Mouse (Mus musculus) forebrain, embryonic 13.5 days (tissue): ENCODE measurements at regions not wholly inside any gene's neighbourhood (a gene's known extent, or its start where the extent isn't known, plus 50 kb on each side); places are given as distances from the start of the nearest gene placed in this dataset.

ENCODE experiments used
- ATAC-seq: fragments of 200-750 bp; cut with Nextera tagmentation; 2 replicates; pipeline ENCODE4 v1.8.0; 2017
- H3K27ac ChIP-seq: fragments of 300-500 bp; sonication (generic); 2 replicates; pipeline ENCODE4 v1.5.1; 2015; ENCODE audit warnings: inconsistent platforms, mild to moderate bottlenecking, moderate library complexity
- H3K27me3 ChIP-seq: fragments of 300-500 bp; sonication (generic); 2 replicates; pipeline ENCODE4 v1.6.1; 2015; ENCODE audit warnings: mild to moderate bottlenecking, inconsistent platforms
- H3K36me3 ChIP-seq: fragments of 300-500 bp; sonication (generic); 2 replicates; pipeline ENCODE4 v1.6.1; 2015; ENCODE audit warnings: mild to moderate bottlenecking, inconsistent platforms; ENCODE audit not compliant: poor library complexity, severe bottlenecking
- H3K4me1 ChIP-seq: fragments of 300-500 bp; sonication (generic); 2 replicates; pipeline ENCODE4 v1.6.1; 2015; ENCODE audit warnings: inconsistent platforms
- H3K4me2 ChIP-seq: fragments of 300-500 bp; sonication (generic); 2 replicates; pipeline ENCODE4 v1.6.1; 2015; ENCODE audit warnings: inconsistent platforms, mild to moderate bottlenecking, moderate library complexity
- H3K4me3 ChIP-seq: fragments of 300-500 bp; sonication (generic); 2 replicates; pipeline ENCODE4 v1.5.1; 2015; ENCODE audit warnings: mild to moderate bottlenecking, inconsistent platforms
- H3K9ac ChIP-seq: fragments of 300-500 bp; sonication (generic); 2 replicates; pipeline ENCODE4 v1.6.1; 2015; ENCODE audit warnings: mild to moderate bottlenecking, inconsistent platforms
- H3K9me3 ChIP-seq: fragments of 300-500 bp; sonication (generic); replicated peaks from 2 replicates; pipeline ENCODE4 v1.6.1; 2016; ENCODE audit warnings: inconsistent platforms
- WGBS: fragments of 180-500 bp; shearing (Covaris S2); methylation state at CpG from one replicate; pipeline ENCODE4 v1.1.7; 2015; 5-methylcytosine and 5-hydroxymethylcytosine counted together

DNA sequence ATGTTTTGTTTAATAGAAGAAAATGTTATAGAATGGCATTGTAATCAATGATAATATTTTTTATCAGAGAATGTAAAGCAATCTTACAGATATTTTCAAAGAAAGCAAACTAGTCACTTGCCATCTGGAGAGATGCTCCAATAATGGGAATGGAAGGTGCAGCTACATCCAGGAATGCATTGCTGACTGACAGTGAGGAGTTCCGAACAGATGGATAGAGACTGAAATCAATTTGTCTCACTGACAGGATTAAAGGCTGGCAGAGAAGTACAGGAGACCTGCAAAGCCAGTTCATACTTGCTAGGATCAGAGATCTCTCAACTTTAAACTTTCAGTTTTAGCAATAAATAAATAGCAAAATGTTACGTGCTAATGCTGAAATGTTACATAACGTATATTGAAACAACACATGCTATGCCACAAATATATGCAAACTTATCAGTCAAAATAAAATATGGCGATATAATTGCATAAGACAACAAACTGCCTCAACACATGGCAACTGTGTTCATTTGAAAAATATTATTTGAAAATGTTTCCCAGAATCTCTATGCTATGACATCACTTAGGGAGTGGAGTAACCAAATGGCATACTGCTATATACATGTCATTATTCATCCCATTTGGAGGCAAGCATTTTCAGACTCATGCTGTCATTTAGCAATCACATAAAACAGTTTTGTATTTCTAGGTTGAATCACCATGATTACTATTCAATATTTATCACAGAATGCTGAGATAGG is 78.1 kb downstream of the Pom121l12 start:
- H3K4me2 ChIP-seq, result no peak overlapping the region
- peak; percentile 93 for ATAC-seq
- H3K27ac ChIP-seq, result no peak overlapping the region
- no peak overlapping the region for H3K9ac ChIP-seq
- H3K9me3 ChIP-seq, result no peaks in the 10 kb centered on the region
- H3K36me3 ChIP-seq, result no peaks in the 10 kb centered on the region
- H3K27me3 ChIP-seq, result no peaks in the 10 kb centered on the region
- no peak overlapping the region for H3K4me3 ChIP-seq
- no peaks in the 10 kb centered on the region for H3K4me1 ChIP-seq
- WGBS, result 83% methylated on average over 4 of the region's 4 CpGs

DNA sequence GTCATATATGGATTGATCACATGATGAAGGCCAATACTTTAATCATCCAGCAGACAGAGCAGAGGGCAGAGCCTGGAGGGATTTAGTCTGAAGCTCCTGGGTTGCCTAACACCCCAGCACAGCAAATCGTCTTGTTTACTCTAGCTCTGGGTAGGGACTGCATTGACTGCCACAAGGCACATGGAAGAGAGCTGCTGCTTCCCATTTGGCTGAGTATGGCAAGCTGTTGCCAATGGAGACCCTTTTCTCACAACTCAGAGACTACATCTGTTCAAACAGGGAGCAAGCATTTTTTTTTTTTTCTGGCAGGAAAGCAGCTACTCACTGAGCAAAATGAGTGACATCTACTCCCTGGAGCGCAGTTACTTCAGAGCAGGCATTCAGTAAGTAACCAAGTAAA is 101.6 kb downstream of the Pom121l12 start:
- WGBS, result 71% methylated on average over 2 of the region's 2 CpGs
- peak; percentile 86 for ATAC-seq

More for the DNA sequence above, 101.6 kb downstream of the Pom121l12 start:
- no peak overlapping the region for H3K4me2 ChIP-seq
- H3K27me3 ChIP-seq, result no peaks in the 10 kb centered on the region
- H3K9me3 ChIP-seq, result no peaks in the 10 kb centered on the region
- no peak overlapping the region for H3K4me3 ChIP-seq
- H3K27ac ChIP-seq, result no peak overlapping the region
- H3K4me1 ChIP-seq, result no peaks in the 10 kb centered on the region
- no peaks in the 10 kb centered on the region for H3K36me3 ChIP-seq
- no peak overlapping the region for H3K9ac ChIP-seq
